Mouse (Mus musculus) lung, adult 2 months (tissue): ENCODE measurements at regions not wholly inside any gene's neighbourhood (a gene's known extent, or its start where the extent isn't known, plus 50 kb on each side); places are given as distances from the start of the nearest gene placed in this dataset.

Experiments used
- DNase-seq: peaks from one replicate; pipeline ENCODE4 v3.0.0; 2022
- H3K4me1 ChIP-seq: fragments of 200-500 bp; 2 replicates; pipeline ENCODE4 v1.6.1; 2011; ENCODE audit warnings: low read length; ENCODE audit not compliant: control insufficient read depth, insufficient read depth
- H3K4me3 ChIP-seq: fragments of 200-500 bp; replicated peaks from 2 replicates; pipeline ENCODE3; 2011; ENCODE audit warnings: low read depth, mild to moderate bottlenecking, control low read depth, low read length; ENCODE audit errors: extremely low read depth
- CTCF ChIP-seq: fragments of 200-500 bp; IDR thresholded peaks from 2 replicates; pipeline ENCODE4 v1.5.1; 2011; ENCODE audit warnings: mild to moderate bottlenecking, low read length, control low read depth; ENCODE audit not compliant: insufficient read depth
- POLR2A ChIP-seq: fragments of 200-500 bp; IDR thresholded peaks from 2 replicates; pipeline ENCODE4 v1.6.1; 2011; ENCODE audit warnings: low read depth, mild to moderate bottlenecking, control low read depth, low read length, borderline replicate concordance; ENCODE audit errors: extremely low read depth
- WGBS: fragments of 180-500 bp; shearing (Covaris S2); methylation state at CpG from one replicate; pipeline ENCODE4 v1.1.7; 2018; 5-methylcytosine and 5-hydroxymethylcytosine counted together

GRCm38 (mm10) chr10:93361654-93362195, 50.8 kb upstream of the Elk3 start:
- no peak for DNase-seq
- H3K4me3 ChIP-seq: no peak overlapping the region
- 44% methylated on average over 9 of the region's 9 CpGs for WGBS
- H3K4me1 ChIP-seq: 0 out of 2 replicates have a peak, but pooled peaks cover 8% of the 10 kb centered on the region
- TF ChIP-seq CTCF: no peak
- TF ChIP-seq POLR2A: no peak

- H3K4me1 ChIP-seq: 0 out of 2 replicates have a peak, but pooled peaks cover 8% of the 10 kb centered on the region
- 59% methylated on average over 3 of the region's 3 CpGs for WGBS
- no peak for DNase-seq
- H3K4me3 ChIP-seq: no peak overlapping the region
- TF ChIP-seq POLR2A (no peak), CTCF (no peak)
Measured at GRCm38 (mm10) chr10:93364108-93364793, 53.3 kb upstream of the Elk3 start.

DNA sequence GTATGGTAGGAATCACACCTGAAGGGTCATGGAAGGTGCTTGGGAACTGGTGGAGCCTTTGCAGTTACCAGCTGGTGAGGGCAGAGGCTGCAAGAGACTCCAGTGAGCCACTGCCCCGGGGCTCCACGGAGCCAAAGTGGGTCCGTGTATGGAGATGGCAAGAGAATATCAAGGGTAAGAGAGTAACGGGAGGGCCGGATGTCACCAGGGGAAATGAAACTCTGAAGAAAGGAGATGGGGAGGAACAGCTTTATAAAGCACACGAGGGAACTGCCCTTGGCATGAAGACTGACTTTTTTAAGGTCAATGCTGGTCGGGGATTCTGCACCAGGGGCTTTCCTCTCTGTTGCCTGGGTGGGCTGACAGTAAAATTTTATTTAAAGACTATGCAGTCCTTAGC, 53.9 kb upstream of the Elk3 start:
- no peak overlapping the region for H3K4me3 ChIP-seq
- TF ChIP-seq POLR2A: no peak
- H3K4me1 ChIP-seq: 0 out of 2 replicates have a peak, but pooled peaks cover 8% of the 10 kb centered on the region
- no peak for DNase-seq
- WGBS: 41% methylated on average over 7 of the region's 7 CpGs

DNA sequence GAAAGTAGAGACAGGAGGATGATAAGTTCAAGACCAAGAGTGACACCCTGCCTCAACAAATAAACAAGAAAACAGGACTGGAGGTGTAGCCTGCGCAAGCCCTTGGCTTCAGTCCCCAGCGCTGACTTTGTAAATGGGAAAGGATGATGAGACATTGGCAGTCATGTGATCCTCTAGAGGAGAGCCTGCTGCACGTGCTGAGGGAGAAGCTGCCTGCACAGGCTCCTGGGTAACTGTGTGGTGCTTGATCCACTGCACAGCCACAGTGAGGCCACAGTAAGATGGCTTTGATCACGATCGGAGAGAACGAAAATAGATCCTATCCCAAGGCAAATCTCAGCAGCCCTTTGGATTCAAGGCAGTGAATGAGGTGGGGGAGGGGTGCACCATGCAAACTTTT, 54.4 kb upstream of the Elk3 start:
- no peak overlapping the region for H3K4me3 ChIP-seq
- no peak for DNase-seq
- TF ChIP-seq POLR2A: no peak
- TF ChIP-seq CTCF: no peak
- 0 out of 2 replicates have a peak, but pooled peaks cover 8% of the 10 kb centered on the region for H3K4me1 ChIP-seq
- WGBS: 57% methylated on average over 6 of the region's 6 CpGs

GRCm38 (mm10) chr10:93365824-93366223, 54.9 kb upstream of the Elk3 start:
- WGBS: 88% methylated on average over 5 of the region's 5 CpGs
- TF ChIP-seq POLR2A (no peak), CTCF (no peak)
- Histone ChIP-seq H3K4me1 (0 out of 2 replicates have a peak, but pooled peaks cover 8% of the 10 kb centered on the region), H3K4me3 (no peak overlapping the region)
- DNase-seq: no peak

GRCm38 (mm10) chr10:93369737-93370136, 58.8 kb upstream of the Elk3 start:
- 81% methylated on average over 3 of the region's 3 CpGs for WGBS
- H3K4me1 ChIP-seq: peaks cover 7% of the 10 kb centered on the region; the same call in 1 of the 2 replicates

GRCm38 (mm10) chr10:93370331-93370730, 59.4 kb upstream of the Elk3 start:
- peaks cover 5% of the 10 kb centered on the region for H3K4me1 ChIP-seq
- no peak for DNase-seq
- 41% methylated on average over 6 of the region's 6 CpGs for WGBS
- TF ChIP-seq CTCF: no peak
- TF ChIP-seq POLR2A: no peak
- H3K4me3 ChIP-seq: no peak overlapping the region

More at GRCm38 (mm10) chr10:93369737-93370136, 58.8 kb upstream of the Elk3 start:
- TF ChIP-seq POLR2A (no peak), CTCF (no peak)
- DNase-seq: no peak
- no peak overlapping the region for H3K4me3 ChIP-seq

GRCm38 (mm10) chr10:93372281-93372680, 61.3 kb upstream of the Elk3 start:
- peaks cover 11% of the 10 kb centered on the region for H3K4me1 ChIP-seq
- no peak for TF ChIP-seq POLR2A
- TF ChIP-seq CTCF: no peak
- no peak for DNase-seq
- WGBS: 88% methylated on average over 7 of the region's 7 CpGs
- H3K4me3 ChIP-seq: no peak overlapping the region

DNA sequence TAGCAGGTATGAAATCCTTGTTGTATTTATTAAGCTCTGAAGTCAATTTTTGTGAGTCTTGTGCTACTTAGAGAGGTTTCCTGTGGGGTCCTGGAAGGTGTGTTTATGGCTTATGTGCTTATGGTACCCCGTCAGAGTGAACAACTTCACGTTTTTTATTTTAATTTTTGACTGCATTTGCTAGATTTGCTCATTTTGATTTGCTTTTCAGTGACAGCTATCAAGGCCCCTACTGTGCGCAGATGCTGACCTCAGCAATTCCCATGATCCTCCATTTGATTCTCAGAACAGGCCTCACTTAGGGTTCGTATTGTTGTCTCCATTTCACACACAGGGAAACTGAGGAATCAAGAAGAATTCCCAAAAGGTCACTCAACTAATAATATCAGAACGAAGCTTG, 62.3 kb upstream of the Elk3 start:
- Histone ChIP-seq H3K4me3 (no peak overlapping the region), H3K4me1 (peaks cover 11% of the 10 kb centered on the region)
- 88% methylated on average over 5 of the region's 5 CpGs for whole genome bisulfite sequencing
- TF ChIP-seq CTCF: no peak
- no peak for TF ChIP-seq POLR2A
- DNase-seq: no peak
